Mouse (Mus musculus) frontal cortex, postnatal 36 days (tissue): ENCODE measurements around the gene Gm45140.
A peak's percentile ranks its signal among the peaks of the same experiment; 100 is the strongest.

ENCODE experiments used
- DNase-seq, 2 experiments: peaks; one replicate each; pipeline ENCODE4 v3.0.0; 2022; ENCODE audit warnings: low spot score in 2 of 2

Gene Gm45140

DNA sequence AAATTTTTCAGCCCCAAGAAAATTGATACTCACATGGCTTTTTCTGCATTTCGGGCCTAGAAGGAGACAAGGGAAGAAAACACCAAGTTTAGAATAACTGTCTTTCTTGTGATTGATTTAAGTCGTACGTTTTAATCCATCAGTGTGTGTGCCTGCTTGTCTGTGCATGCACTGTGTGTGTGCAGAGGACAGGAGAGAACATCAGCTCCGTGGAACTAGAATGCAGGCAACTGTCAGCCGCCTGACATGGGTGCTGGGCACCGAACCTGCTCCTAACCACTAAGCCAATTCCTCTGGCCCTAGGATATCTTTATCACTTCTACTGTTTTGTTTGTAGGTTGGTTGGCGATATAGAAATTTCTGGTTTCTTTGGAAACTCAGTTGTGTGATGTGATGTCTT is at the start of gene Gm45140:
Gm45140 (minus strand) TSS at position 101 of the 400 bp plus-strand sequence.
- DNase-seq = no peak

DNA sequence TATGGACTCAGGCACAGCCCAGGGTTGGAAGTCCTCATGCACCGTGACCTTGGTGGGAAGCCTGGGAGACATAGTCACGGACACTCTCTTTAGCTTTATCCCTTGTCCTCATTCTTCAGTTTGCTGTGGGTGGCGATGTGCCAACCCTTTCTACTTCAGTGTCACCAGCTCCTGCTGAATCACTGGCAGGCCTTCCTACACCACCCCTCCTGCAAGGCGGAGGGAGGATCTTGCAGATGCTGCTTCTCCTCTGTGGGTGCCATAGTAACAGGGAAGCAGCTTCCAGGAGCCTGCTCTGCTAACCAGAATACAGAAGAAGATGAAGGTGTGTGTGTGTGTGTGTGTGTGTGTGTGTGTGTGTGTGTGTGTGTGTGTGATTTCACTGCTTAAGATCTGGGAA is 47.2 kb upstream of the Gm45140 start:
- peak; percentile 82 to 86 for DNase-seq

DNA sequence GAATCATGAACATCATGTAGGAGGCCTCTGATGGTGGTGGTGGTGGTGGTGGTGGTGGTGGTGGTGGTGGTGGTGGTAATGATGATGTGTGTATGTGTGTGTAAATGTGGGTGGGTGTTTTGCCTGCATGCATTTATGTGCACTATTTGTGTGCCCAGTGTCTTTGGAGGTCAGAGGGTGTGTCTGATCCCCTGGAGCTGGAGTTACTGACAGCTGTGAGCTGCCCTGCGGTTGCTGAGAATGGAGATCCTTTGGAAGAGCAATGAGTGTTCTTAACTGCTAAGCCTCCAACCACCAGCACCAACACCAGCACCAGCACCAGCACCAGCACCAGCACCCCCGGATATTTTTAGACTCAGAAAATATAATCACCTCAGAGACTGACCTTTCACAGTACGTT is 46.6 kb upstream of the Gm45140 start:
- DNase-seq = no peak

DNA sequence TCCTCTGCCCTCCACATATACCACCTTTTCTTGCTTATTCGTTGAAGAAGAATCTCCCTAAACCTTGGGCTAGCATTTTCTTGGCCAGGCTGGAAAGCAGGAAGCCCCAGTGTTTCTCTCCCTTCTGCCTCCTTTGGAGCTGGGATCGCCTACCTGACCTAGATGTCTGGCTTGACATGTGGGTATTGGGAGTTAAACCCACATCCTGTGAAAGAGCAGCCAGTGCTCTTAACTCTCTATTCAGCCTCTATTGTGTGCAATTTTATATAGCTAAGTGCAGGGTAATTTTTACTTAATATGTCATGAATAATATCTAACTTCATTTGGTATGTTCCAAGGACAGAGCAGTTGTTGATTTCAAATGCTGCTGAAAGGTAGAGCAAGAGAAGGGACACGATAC is 44.0 kb upstream of the Gm45140 start:
- DNase-seq = no peak

DNA sequence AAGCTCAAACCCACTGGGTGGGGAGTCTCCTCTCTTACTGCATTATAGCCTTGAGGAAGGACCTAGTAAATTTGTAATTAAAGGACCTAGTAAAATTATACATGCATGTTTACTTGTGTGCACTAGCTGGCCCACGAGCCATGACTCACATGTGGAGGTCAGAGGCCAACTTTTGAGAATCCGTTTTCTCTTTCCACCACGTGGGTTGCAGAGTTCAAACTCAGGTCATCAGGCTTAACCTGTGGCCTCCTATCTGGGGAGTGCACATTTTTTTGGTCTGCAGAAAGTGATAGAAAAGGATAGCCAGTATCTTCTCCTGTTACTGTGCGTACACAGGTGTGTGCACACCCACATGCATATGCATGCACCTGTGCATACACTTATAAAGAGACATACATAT is 43.4 kb upstream of the Gm45140 start:
- DNase-seq = no peak

DNA sequence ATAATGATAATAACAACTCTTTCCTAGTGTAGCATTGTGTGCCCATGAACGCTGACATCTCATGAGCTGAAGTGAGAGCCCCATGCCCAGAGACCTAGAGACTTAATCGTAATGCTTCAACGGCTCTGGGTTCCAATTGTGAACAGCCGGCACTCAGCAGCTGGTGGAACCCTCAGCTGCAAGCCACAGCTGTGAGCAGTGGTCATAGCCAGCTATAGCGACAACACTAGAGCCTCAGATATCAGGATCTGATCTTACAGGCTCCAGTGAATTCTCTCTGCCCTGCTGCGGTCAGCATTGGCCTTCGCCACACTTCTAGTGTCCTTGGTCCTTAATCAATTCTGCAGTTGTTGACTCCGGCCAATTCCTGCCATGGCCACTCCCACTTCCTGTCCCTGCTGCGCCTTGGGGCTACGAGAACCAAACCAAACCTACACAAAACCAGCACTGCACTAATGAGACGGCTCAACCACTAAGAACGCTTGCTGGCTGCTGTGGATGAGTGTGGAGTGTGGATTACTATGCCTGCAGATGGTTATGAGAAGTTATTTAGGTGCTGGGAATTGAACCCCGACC is 40.6 kb upstream of the Gm45140 start:
- no peak for DNase-seq

DNA sequence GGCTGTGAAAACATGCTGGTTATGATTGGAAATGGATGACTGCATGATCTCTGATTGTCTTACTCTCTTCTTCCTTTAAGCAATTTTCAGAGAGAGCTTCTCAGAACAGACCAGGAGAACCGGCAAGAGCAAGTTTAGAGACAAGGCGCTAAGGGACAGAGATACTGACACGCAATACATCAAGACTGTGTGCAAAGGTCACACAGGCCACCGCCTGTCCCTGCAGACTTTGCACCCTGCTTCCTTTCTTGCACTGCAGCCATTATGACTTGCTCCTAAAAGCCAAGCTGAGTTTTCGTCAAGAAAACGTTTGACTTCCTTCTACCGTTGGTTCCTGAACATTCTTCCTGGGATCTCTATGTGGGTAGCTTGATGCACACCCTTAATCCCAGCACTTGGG is 40.0 kb upstream of the Gm45140 start:
- no peak for DNase-seq

DNA sequence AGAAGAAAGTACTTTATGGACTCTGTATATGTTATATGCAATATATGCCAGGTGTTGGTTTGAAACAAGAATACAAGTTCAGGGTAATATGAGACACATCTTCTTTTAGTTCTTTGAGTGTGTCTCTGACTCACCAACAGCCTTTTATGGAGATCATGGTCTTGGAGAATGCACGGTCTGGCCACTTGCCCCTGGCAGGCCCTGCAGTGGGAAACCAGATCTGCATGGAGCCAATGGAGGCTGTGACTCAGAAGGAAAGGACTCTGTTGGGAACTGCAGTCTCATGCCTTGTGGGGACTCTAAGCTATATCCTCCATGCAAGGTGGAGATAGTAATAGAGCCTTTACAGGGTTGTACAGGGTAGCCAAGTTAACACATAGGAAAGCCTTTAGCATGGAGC is 39.5 kb upstream of the Gm45140 start:
- DNase-seq = no peak

DNA sequence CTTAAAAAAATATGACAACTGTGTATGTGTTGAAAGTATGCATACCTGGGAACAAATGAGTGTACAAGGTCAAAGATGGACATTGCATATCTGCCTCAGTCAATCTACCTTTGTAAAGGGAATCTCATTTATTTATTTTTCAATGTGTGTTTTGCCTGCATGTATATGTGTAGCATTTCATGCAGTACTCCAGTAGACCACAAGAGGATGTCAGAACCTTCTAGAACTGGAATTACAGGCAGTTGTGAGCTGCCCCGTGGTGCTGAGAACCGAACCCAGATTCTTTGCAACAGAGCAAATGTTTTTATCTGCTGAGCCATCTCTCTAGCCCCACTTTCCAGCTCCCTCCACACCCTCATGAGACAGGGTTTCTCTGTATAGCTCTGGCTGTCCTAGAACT is 38.4 kb upstream of the Gm45140 start:
- DNase-seq = no peak

DNA sequence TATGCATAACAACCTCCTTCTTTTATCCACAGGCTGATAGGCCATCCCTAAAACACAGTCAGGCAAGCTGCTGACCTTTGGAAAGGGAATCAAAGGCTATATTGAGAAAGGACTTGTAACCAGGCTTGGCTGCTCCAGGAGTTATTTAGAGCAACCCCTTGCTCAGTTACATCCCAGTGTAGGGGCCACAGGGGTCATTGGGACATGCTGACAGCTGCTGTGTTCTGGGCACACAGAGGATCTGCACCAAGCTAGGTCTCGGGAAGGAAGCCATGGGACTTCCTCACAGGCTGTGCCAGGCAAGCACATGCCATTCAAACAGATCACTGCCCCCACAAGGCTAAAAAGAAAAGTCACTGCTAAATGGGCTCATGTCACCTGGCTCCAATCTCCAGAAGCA is 37.5 kb upstream of the Gm45140 start:
- DNase-seq = no peak

DNA sequence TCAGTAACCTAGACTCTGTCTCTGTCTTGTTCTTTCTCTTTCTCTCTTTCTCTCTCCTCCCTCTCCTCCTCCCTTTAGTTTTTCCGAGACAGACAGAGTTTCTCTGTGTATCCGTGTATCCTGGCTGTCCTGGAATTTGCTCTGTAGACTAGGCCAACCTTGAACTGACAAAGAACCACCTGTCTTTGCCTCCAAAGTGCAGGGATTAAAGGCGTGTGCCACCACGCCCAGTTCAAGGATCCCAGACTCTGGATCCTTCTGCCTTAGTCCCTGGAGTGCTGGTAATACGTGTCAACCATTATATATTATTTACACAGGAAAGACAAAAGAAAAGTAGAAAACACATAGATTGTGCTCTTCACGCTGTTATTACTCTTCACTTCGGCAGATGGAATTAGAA is 35.6 kb upstream of the Gm45140 start:
- no peak for DNase-seq

DNA sequence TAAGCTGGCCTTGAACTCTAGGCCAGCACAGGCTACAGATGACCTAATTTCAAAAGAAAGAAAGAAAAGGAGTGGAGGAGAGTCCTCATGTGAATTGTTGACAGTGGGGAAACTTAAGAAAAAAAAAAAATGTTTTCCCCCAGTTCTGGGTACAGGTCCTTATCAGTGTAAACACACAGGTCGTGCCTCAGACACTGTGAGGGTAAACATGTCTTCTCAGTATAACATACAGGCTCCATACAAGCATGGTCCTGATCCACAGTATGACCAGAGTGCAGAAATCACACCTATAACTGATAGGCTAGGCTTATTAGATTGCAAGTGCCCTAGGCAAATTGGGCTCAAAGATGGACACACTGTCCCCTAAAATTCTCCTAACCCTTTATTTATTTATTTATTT is 34.8 kb upstream of the Gm45140 start:
- no peak for DNase-seq

DNA sequence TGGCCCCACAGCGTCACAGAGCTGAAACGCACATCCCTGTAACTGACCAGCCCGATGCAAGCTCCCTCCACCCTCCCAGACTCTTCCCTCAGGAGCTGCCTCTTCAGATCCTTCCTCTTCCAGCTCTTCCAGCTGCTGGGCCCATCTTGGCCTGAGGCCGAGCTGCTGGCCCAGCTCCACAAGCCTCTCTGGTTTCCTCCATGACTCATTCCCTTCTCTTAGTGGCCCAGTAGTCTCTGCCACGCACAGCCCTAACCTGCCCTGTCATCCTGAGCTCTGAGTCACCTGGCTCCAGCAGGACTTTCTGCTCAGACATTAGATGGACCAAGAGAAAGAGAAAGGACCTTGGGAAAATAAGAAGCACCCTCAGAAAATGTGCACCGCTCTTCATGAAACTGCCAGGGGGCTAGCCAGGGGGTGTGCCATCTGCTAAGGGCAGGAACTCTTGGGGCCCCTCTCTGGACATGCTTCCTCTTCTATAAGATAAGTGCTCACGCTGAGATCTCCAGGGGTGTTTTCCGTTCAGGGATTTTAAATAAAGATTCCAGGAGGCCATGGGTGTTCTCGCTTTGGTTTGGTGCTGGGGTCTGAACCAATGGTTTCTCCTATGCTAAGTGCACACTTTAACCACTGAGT is 33.4 kb upstream of the Gm45140 start:
- peak; percentile 36 to 41 for DNase-seq

DNA sequence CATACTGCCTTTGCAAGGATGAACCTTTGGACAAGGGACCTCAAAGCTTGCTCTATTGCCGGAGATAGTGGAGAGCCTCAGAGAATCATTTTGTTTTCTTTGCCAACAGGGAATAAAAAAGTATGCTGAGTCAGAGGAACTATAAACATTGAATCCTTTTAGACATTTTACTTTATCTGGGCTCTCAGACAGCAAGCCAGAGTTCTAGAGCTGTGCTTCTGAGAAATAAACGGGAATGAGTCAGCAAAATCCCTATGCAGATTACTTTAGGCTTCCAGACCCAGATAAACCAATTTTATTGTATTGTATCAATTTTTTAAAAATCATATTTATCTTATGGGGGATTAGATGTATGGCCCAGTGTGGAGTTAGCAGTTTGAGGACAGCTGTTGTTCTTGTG is 31.7 kb upstream of the Gm45140 start:
- no peak for DNase-seq

DNA sequence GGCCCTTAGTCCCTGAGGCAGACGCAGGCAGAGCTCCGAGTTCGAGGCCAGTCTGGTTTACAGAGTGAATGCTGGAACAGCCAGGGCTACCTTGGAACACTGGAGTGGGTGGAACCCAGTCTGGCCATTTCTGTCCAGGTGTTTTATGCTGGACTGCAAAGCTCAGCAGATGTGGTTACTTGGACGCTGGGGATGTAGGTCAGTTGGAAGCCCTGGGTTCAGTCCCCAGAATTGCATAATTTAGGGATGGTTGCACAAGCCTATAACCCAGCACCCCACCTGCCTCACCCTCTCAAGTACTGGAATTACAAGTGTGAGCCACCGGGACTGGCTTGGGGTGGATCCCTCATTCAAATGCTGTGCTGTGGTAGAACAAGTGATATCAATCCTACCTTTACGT is 30.6 kb upstream of the Gm45140 start:
- no peak for DNase-seq

DNA sequence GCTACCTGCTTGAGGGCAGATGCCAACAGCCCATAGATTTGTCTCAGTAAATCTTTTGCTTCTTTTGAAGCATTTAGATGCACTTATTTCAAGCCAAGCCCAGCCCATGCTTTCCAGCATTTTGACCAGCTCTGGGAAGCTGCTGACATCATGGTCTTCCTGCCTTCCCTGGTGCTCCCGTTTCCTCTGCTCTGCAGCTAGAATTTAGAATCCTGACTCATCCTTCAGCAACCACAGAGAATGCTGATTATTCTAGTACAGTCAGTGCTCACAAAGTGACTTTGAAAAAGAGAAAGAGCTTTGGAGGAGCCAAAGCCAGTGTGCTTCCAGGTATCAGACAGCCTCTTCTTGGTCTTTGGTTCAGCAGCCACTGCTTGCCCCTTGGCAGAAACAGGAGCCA is 21.5 kb upstream of the Gm45140 start:
- DNase-seq = peak in 1 of 2 experiments; percentile 48

DNA sequence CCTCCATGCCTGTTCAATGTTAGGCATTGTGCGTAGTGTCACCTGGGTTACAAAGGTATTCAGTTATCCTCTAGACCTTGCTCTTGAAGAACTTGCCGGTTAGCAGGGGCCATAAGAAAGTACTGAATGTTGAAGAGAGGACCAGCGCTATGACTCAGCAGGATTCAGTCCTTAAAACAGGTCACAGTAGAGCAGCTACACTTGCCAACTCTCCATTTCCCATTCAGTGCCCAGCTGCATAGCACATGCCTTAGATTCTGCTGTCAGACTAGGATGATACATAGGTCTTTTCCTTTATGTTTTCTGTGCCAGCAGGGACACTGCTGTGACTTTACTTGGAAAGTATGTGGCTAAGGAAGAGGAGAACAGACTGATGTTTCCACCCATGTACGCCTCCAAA is 17.9 kb upstream of the Gm45140 start:
- DNase-seq = no peak

DNA sequence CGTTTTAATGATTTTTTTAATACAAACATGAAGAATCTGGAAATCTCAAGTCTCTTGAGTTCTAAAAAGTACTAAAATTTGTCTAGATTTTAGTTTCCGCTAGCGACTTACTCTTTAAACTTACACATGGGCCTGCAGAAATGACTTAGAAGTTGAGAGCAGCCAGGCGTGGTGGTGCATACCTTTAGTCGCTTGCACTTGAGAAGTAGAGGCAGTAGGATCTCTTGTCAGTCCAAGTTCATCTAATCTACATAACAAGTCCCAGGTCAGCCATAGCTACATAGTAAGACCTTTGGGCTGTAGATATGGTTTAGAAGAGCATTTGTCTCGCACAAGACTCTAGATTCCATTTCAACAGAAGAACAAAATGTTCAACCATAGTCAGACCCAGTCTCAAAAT is 16.3 kb upstream of the Gm45140 start:
- no peak for DNase-seq

DNA sequence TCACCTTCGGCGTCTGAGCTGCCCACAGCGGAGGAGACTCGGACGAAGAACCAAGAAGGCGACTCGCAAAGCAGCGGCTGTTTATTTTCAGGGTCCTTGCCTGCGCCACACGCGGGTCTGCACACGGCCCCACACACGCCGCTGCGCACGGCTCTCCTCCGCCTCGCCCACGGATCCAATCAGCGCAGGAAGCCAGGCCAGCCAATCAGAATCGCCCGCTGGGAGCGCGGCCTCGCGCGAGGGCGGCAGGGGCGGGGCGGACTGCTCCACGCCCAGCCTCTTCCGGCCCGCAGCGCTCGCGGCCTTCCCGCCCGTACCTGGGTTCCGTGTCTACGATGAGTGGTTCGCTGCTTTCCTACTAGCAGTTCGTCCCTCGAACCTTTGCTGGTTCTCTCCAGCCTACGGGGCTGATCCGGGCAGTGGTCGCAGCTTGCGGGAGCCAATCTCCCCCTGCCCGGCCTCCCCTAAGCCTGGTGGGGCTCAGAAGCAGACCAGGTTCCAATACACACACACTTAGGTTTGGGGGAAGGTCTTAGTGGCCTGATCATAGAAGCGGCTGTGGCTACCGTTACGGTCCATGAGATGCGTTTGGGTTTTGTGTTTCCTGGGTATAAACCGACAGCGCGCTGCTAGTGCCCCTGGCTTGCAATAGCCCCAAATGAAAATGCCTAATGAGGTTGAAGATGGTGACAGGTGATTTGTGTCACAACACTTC is 15.5 kb upstream of the Gm45140 start, which contains the start of gene Cnbp:
Cnbp (minus strand) TSS at position 207 of the 715 bp plus-strand sequence.
- DNase-seq = peak; percentile 95 to 97

DNA sequence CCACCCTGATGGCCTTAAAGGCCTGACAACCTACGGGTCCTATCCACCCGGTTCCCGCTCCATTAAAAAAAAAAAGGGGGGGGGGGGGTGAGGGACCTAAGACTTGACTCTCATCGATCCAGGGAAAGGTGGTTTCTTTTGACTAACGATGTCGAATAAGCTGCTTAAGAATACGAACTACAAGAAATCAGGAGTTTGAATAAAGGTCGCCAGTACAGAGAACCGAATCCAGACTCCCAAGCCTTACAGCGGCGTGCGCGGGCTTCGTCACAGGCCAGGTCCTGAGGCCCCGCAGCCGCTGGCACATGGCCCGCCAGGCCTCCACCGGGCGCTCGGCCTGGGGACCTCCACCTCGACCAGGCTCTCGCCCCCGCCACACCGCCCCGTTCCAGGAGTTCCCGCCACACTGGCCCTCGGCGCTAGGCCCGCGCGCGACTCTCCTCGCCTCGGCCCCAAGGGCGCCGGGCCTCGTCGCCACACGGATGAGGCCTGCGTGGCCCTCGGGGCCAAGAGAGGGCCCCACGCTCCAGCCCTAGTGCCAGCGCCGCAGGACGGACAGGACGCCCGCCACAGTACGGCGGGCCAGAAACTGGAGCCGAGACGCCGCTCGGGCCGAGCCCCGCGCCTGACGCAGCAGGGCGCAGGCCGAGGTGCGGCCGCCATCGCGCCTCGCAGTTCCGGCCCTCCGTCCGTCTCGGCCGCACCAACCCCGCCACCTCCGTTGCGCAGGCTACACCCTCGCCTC is 14.7 kb upstream of the Gm45140 start:
- DNase-seq = peak; percentile 24 to 38

DNA sequence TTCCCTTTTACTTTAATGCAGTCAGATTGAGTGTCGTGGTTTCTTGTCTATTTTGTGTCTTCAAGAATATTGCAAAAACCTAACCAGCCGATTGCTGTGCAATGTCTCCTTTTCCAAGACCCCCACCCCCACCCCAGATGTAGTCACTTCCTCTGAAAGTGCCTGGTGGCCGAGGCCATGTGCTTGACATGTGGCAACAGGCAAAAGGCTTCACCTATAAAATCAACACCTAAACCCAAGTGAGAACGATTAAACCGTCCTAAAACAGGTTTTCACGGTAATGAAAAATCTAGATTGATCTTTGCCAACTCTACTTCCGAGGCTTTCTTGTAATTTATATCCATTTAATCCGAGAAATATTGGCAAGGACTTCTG is 14.2 kb upstream of the Gm45140 start:
- DNase-seq = no peak

DNA sequence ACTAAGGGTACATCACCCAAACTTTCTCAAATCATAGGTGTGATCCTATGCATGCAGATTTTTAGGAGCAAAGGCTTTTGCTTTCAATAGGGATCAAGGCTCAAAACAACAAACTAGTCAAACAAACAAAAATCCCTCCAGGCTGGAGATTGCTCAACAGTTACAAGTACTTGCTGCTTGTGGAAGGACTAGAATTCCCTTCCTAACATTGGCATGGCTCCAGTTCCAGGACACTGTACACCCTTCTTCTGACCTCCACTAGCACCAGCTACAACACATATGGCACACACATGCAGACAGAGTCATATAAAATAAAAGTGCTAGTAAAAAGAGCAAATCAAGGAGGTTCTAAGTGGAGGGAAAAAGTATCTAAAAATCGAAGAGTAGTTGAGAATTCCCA is 11.2 kb upstream of the Gm45140 start:
- no peak for DNase-seq
